Mouse (Mus musculus): ENCODE measurements around the gene Cntfr.

DNA sequence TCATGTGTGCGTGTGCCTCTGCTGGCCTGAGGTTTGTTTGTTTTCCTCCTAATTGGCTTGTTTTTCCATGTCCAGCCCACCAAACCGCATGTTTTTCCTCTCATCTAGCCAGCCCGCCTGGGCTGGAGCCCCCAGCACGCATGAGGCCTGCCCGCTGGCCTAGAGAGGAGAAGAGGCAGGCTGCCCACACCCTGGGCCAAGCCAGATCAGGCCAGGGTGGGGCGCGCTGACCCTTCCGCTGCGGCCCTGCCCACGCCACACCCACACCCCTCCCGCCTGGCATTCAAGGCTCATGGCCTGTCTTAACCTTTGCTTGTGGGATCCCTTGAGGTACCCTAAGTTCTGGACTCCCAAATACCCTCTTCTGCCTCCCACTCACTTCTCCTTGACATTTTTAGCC lies 30.2 kb downstream of the Cntfr start:
- TF ChIP-seq CTCF (IDR thresholded peaks at IDR 0.05; ENCODE audit: borderline replicate concordance, insufficient read depth, low read depth, low read length) (no peak), POLR2A (IDR thresholded peaks at IDR 0.05; ENCODE audit: borderline replicate concordance, insufficient read depth, low read length) (no peak)
